Comparison of ENCODE assay signal across 8 mouse cellular contexts in genomic region chr2:26627921-26628739, GRCm38 (mm10). TPM values are rescaled to one million over a fixed set of nuclear protein-coding genes. Genes with fewer than 3 reads are reported as not detected.
DNase-seq lines count a peak whose midpoint lies in the region; ATAC-seq and TF ChIP-seq lines count a peak whose summit lies in the region.

TSS of gene Fam69b (plus strand) at chr2:26628457.

- ATAC-seq in embryonic facial prominence, embryonic 12.5 days (ENCODE audit: insufficient number of reproducible peaks, insufficient read depth, low FRiP score, low TSS enrichment) = peak; percentile 61; the same call in 1 of the 2 replicates
- peak; percentile 76 for ATAC-seq in midbrain, embryonic 12.5 days (ENCODE audit: low FRiP score, low read depth)

- peak within 1 kb of the TSS; percentile 71 for H3K4me2 ChIP-seq in embryonic facial prominence, embryonic 12.5 days (replicated peaks)
- peak within 1 kb of the TSS; percentile 93 for H3K4me2 ChIP-seq in midbrain, embryonic 12.5 days (replicated peaks)

- WGBS in spleen, adult 2 months = 1% methylated on average over 66 of the region's 70 CpGs
- under 1% methylated on average over 70 of the region's 70 CpGs for WGBS in embryonic facial prominence, embryonic 12.5 days
- WGBS in kidney, adult 2 months = under 1% methylated on average over 69 of the region's 70 CpGs
- under 1% methylated on average over 70 of the region's 70 CpGs for WGBS in limb, embryonic 10.5 days
- WGBS in midbrain, embryonic 12.5 days = under 1% methylated on average over 70 of the region's 70 CpGs

- peak in 1 of 2 experiments; percentile 55 for DNase-seq in spleen, adult 2 months (ENCODE audit: low read depth in 1 of 2, low spot score in 2 of 2)
- DNase-seq in spleen, adult 12 weeks (ENCODE audit: low spot score) = no peak
- DNase-seq in heart, adult 8-10 months (ENCODE audit: low spot score) = peak; percentile 40
- peak; percentile 72 for DNase-seq in kidney, adult 2 months
- peak; percentile 88 for DNase-seq in limb, embryonic 10.5 days (ENCODE audit: low spot score)
- DNase-seq in splenic B cell, adult 2 months (ENCODE audit: low read depth, low spot score) = peak; percentile 40

- no peak for TF ChIP-seq POLR2A in spleen, adult 2 months (IDR thresholded peaks at IDR 0.05; ENCODE audit: low read depth, low read length)
- no peak for TF ChIP-seq POLR2A in kidney, adult 2 months (IDR thresholded peaks at IDR 0.05; ENCODE audit: low read depth, low read length)

- H3K36me3 ChIP-seq in spleen, adult 2 months (ENCODE audit: control insufficient read depth, insufficient read depth, low read length) = no peaks in the 10 kb centered on the region
- H3K36me3 ChIP-seq in embryonic facial prominence, embryonic 12.5 days = 0 out of 2 replicates have a peak, but pooled peaks cover 3% of the 10 kb centered on the region
- no peaks in the 10 kb centered on the region for H3K36me3 ChIP-seq in kidney, adult 2 months (ENCODE audit: control insufficient read depth, insufficient read depth, low read length)
- peaks cover 16% of the 10 kb centered on the region; the same call in 1 of the 2 replicates for H3K36me3 ChIP-seq in limb, embryonic 10.5 days
- H3K36me3 ChIP-seq in midbrain, embryonic 12.5 days = 0 out of 2 replicates have a peak, but pooled peaks cover 4% of the 10 kb centered on the region
- no peaks in the 10 kb centered on the region for H3K36me3 ChIP-seq in splenic B cell, adult 2 months (ENCODE audit: control insufficient read depth, insufficient read depth, low read length, poor library complexity, severe bottlenecking)

- H3K27ac ChIP-seq in spleen, adult 2 months (ENCODE audit: insufficient read depth, low read length) = no peak within 1 kb of the TSS
- H3K27ac ChIP-seq in embryonic facial prominence, embryonic 12.5 days = peak within 1 kb of the TSS; percentile 58; the same call in 1 of the 2 replicates
- H3K27ac ChIP-seq in kidney, adult 2 months (ENCODE audit: insufficient read depth, low read depth, low read length) = no peak within 1 kb of the TSS
- H3K27ac ChIP-seq in limb, embryonic 10.5 days = peak within 1 kb of the TSS; percentile 93
- H3K27ac ChIP-seq in midbrain, embryonic 12.5 days (replicated peaks) = peak within 1 kb of the TSS; percentile 83

- H3K9me3 ChIP-seq in embryonic facial prominence, embryonic 12.5 days = no peaks in the 10 kb centered on the region
- H3K9me3 ChIP-seq in limb, embryonic 10.5 days (replicated peaks) = no peaks in the 10 kb centered on the region
- no peaks in the 10 kb centered on the region for H3K9me3 ChIP-seq in midbrain, embryonic 12.5 days

- TF ChIP-seq CTCF in spleen, adult 2 months (IDR thresholded peaks at IDR 0.05; ENCODE audit: extremely low read depth, insufficient read depth, insufficient read length, insufficient replicate concordance) = no peak
- TF ChIP-seq CTCF in kidney, adult 2 months (conservative IDR thresholded peaks at IDR 0.05; ENCODE audit: insufficient read depth, insufficient read length, low read depth, low read length) = no peak

- peaks cover 6% of the 10 kb centered on the region for H3K27me3 ChIP-seq in spleen, adult 2 months (ENCODE audit: control insufficient read depth, insufficient read depth, low read length)
- no peaks in the 10 kb centered on the region for H3K27me3 ChIP-seq in embryonic facial prominence, embryonic 12.5 days
- no peaks in the 10 kb centered on the region for H3K27me3 ChIP-seq in kidney, adult 2 months (replicated peaks; ENCODE audit: control insufficient read depth, insufficient read depth, low read length)
- H3K27me3 ChIP-seq in limb, embryonic 10.5 days (ENCODE audit: low read depth, poor library complexity, severe bottlenecking) = peaks cover 11% of the 10 kb centered on the region; the same call in 1 of the 2 replicates
- peaks cover 4% of the 10 kb centered on the region; the same call in 1 of the 2 replicates for H3K27me3 ChIP-seq in midbrain, embryonic 12.5 days
- H3K27me3 ChIP-seq in splenic B cell, adult 2 months (ENCODE audit: control insufficient read depth, insufficient read depth, low read length, poor library complexity, severe bottlenecking) = no peaks in the 10 kb centered on the region

- H3K4me1 ChIP-seq in spleen, adult 2 months (ENCODE audit: control insufficient read depth, insufficient read depth, insufficient read length) = peaks cover 2% of the 10 kb centered on the region; the same call in 1 of the 2 replicates
- H3K4me1 ChIP-seq in embryonic facial prominence, embryonic 12.5 days = peaks cover 19% of the 10 kb centered on the region
- no peaks in the 10 kb centered on the region for H3K4me1 ChIP-seq in kidney, adult 2 months (ENCODE audit: control insufficient read depth, insufficient read depth, low read length)
- peaks cover 42% of the 10 kb centered on the region for H3K4me1 ChIP-seq in limb, embryonic 10.5 days
- peaks cover 29% of the 10 kb centered on the region for H3K4me1 ChIP-seq in midbrain, embryonic 12.5 days

- H3K4me3 ChIP-seq in spleen, adult 2 months (ENCODE audit: extremely low read depth, insufficient read depth, insufficient read length) = peak within 1 kb of the TSS; percentile 59
- H3K4me3 ChIP-seq in embryonic facial prominence, embryonic 12.5 days = peak within 1 kb of the TSS; percentile 80
- H3K4me3 ChIP-seq in kidney, adult 2 months (ENCODE audit: insufficient read depth, low read depth, low read length) = peak within 1 kb of the TSS; percentile 50
- H3K4me3 ChIP-seq in limb, embryonic 10.5 days = peak within 1 kb of the TSS; percentile 78
- H3K4me3 ChIP-seq in midbrain, embryonic 12.5 days = peak within 1 kb of the TSS; percentile 69

- H3K9ac ChIP-seq in embryonic facial prominence, embryonic 12.5 days = peak within 1 kb of the TSS; percentile 94
- peak within 1 kb of the TSS; percentile 95 for H3K9ac ChIP-seq in midbrain, embryonic 12.5 days (replicated peaks)

RNA-seq across cellular contexts. Expression of gene Fam69b, which starts in this region (rescaled TPM):
- polyA plus RNA-seq in spleen, adult 2 months (2012; rRNA removed) = 3.0 and 3.6 TPM in 2 replicates
- polyA plus RNA-seq in embryonic facial prominence, embryonic 12.5 days (2016; fragmentation: Nextera tagmentation; extraction: Ambion mirVana) = 66.0 and 75.2 TPM in 2 replicates
- total RNA-seq in heart, adult 8-10 months (2022) = 10 to 100 TPM; 15.0 to 26.6 (median 20.9) TPM
- polyA plus RNA-seq in kidney, adult 2 months (2012; rRNA removed) = 12.2 and 14.5 TPM in 2 replicates
- 31.3 and 43.3 TPM in 2 replicates for polyA plus RNA-seq in limb, embryonic 10.5 days (2016; fragmentation: Nextera tagmentation; extraction: Ambion mirVana)
- 75.1 and 77.5 TPM in 2 replicates for polyA plus RNA-seq in midbrain, embryonic 12.5 days (2016; fragmentation: Nextera tagmentation; extraction: Ambion mirVana)

Comparison
In these comparisons a context has a peak if more than half of its experiments do, and no peak if none do; other contexts are left out.
1. H3K27ac ChIP-seq: peak in embryonic facial prominence, embryonic 12.5 days (single experiment), limb, embryonic 10.5 days (single experiment) and midbrain, embryonic 12.5 days (single experiment); none in spleen, adult 2 months (single experiment) and kidney, adult 2 months (single experiment).
2. Peak in every context shown above with its lines, with median percentiles within 50 percentile points of each other: H3K4me3 ChIP-seq.